Mouse (Mus musculus): ENCODE data around the gene H2afy. TPM values are rescaled to one million over a fixed set of nuclear protein-coding genes. Genes with fewer than 3 reads are reported as not detected.

The H2afy gene
- total and polyA plus RNA-seq, 3 experiments: 148 to 162 (median 153) TPM

DNA sequence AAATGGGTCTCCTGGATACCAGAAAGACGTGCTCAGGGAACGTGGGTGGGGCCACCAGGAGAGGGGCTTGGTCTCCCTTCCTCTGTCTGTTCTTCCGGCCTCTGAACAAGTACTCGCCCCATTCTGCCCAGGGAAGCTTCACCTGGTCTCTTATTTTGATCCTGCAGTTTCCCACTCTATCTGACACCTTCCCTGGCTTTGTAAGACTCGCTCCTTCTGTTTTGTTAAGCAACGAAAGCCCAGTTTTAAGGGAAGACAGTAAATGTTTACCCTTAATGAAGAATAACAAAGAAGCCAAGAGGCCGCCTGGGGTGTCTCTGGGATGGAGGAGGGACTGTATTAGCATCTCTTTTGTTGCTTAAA is 7.0 kb upstream of the H2afy start:
- Histone ChIP-seq H3K27ac (ENCODE audit: insufficient read depth, low read depth) (no peak overlapping the region), H3K9me3 (replicated peaks; ENCODE audit: low read length) (no peaks in the 10 kb centered on the region), H3K4me3 (replicated peaks in 1 of 3; ENCODE audit: low read depth in 2 of 3, low read length in 2 of 3, poor library complexity in 1 of 3) (no peak overlapping the region), H3K79me2 (replicated peaks; ENCODE audit: control insufficient read depth, extremely low read depth, insufficient read depth, poor library complexity, severe bottlenecking) (no peaks in the 10 kb centered on the region), H3K27me3 (replicated peaks) (peaks cover 3% of the 10 kb centered on the region), H3K4me2 (ENCODE audit: insufficient read depth, low read depth, poor library complexity, severe bottlenecking) (no peak overlapping the region), H3K4me1 (ENCODE audit: control insufficient read depth in 1 of 2, insufficient read depth in 2 of 2) (peaks cover 0 to 8% of the 10 kb centered on the region in 2 experiments; a peak in 2 of 4 replicates), H3K36me3 (replicated peaks in 1 of 2; ENCODE audit: control insufficient read depth in 1 of 2, insufficient read depth in 1 of 2, low read length in 1 of 2) (no peaks in the 10 kb centered on the region), H3K9ac (ENCODE audit: insufficient read depth, low read depth) (no peak overlapping the region)
- in situ Hi-C loops (cut with MboI; ENCODE audit: low pct_ligation_motif_present, low pct_unique_long_range_greater_than_20kb, low sequenced_read_pairs) (no loop called here), dilution Hi-C loops (cut with MboI; ENCODE audit: extremely low pct_ligation_motif_present, extremely low pct_unique_long_range_greater_than_20kb, low sequenced_read_pairs) (no loop called here)
- TF ChIP-seq SIN3A (IDR thresholded peaks at IDR 0.05; ENCODE audit: low read length) (no peak), NRF1 (IDR thresholded peaks at IDR 0.05; ENCODE audit: low read depth, low read length) (no peak), USF2 (conservative IDR thresholded peaks at IDR 0.05; ENCODE audit: low read depth, low read length) (no peak), TBP (conservative IDR thresholded peaks at IDR 0.05; ENCODE audit: low read depth, low read length) (no peak), UBTF (IDR thresholded peaks at IDR 0.05; ENCODE audit: low read depth, low read length) (no peak), E2F4 (IDR thresholded peaks at IDR 0.05; ENCODE audit: insufficient replicate concordance, low read depth, low read length) (no peak), HCFC1 (IDR thresholded peaks at IDR 0.05; ENCODE audit: low read depth, low read length) (no peak), RCOR1 (conservative IDR thresholded peaks at IDR 0.05; ENCODE audit: low read depth, low read length) (no peak), CHD1 (IDR thresholded peaks at IDR 0.05; ENCODE audit: low read depth, low read length) (no peak), ETS1 (conservative IDR thresholded peaks at IDR 0.05; ENCODE audit: low read depth, low read length) (no peak), ZKSCAN1 (IDR thresholded peaks at IDR 0.05; ENCODE audit: borderline replicate concordance, low read depth, low read length) (no peak), NELFE (IDR thresholded peaks at IDR 0.05; ENCODE audit: low read depth, low read length) (no peak), SMC3 (IDR thresholded peaks at IDR 0.05; ENCODE audit: low read depth, low read length) (no peak), BHLHE40 (IDR thresholded peaks at IDR 0.05; ENCODE audit: low read depth, low read length) (no peak), EP300 (IDR thresholded peaks at IDR 0.05; ENCODE audit: low read length) (no peak)
- DNase-seq (ENCODE audit: extremely low read depth): no peak

DNA sequence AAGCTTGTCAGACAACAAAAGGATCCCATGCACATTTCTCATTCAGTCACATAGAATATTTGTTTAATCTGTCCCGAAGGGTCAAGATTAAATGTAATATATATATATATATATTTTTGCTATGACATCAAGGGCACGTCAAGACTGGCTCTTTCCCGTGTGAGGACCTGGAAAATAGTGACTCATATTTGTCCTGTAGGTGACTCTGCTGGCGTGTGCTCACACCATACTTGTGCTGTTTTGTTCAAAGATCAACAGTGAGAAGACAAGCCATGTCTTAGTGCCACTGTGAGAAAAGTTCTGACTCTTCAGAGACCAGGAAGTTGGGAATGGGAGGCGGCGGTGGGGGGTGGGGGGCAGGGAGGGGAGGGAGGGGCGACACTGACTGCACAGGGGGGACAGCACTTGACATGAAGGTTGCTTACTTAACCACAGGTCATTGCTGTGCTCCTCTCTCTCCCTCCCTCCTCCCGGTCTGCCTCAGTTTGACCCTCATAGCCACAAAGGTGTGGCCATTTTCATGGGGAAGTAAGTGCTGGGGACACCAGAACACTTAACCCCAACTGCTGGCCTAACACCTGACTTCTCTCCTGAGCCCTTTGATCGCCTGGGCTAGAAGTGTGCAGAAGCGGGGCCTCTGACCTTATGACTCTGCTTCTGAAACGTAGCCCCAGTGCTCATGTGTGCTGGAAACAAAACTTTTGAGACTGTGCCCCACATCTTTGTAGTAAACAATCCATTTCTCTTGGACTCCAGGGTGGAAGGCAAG is 6.4 kb upstream of the H2afy start:
- Histone ChIP-seq H3K27ac (ENCODE audit: insufficient read depth, low read depth) (no peak overlapping the region), H3K9me3 (replicated peaks; ENCODE audit: low read length) (peaks cover 5% of the 10 kb centered on the region), H3K4me1 (ENCODE audit: control insufficient read depth in 1 of 2, insufficient read depth in 2 of 2) (peaks cover 0 to 8% of the 10 kb centered on the region in 2 experiments; a peak in 2 of 4 replicates), H3K79me2 (replicated peaks; ENCODE audit: control insufficient read depth, extremely low read depth, insufficient read depth, poor library complexity, severe bottlenecking) (no peaks in the 10 kb centered on the region), H3K4me3 (replicated peaks in 1 of 3; ENCODE audit: low read depth in 2 of 3, low read length in 2 of 3, poor library complexity in 1 of 3) (no peak overlapping the region), H3K27me3 (replicated peaks) (peaks cover 3% of the 10 kb centered on the region), H3K4me2 (ENCODE audit: insufficient read depth, low read depth, poor library complexity, severe bottlenecking) (peak overlapping the region; percentile 19; the same call in 1 of the 2 replicates), H3K9ac (ENCODE audit: insufficient read depth, low read depth) (no peak overlapping the region), H3K36me3 (replicated peaks in 1 of 2; ENCODE audit: control insufficient read depth in 1 of 2, insufficient read depth in 1 of 2, low read length in 1 of 2) (no peaks in the 10 kb centered on the region)
- no peak for DNase-seq (ENCODE audit: extremely low read depth)
- TF ChIP-seq JUND (conservative IDR thresholded peaks at IDR 0.05; ENCODE audit: low read depth, low read length): no peak
- peak; percentile 63 for TF ChIP-seq IRF4 (IDR thresholded peaks at IDR 0.05; ENCODE audit: low read depth, low read length)
- peak; percentile 50 for TF ChIP-seq BHLHE40 (IDR thresholded peaks at IDR 0.05; ENCODE audit: low read depth, low read length)
- no peak for TF ChIP-seq NELFE (IDR thresholded peaks at IDR 0.05; ENCODE audit: low read depth, low read length)
- no peak for TF ChIP-seq MAFK (IDR thresholded peaks at IDR 0.05; ENCODE audit: insufficient replicate concordance, low read length)
- TF ChIP-seq ZMIZ1 (IDR thresholded peaks at IDR 0.05; ENCODE audit: low read depth, low read length): no peak
- no peak for TF ChIP-seq MEF2A (IDR thresholded peaks at IDR 0.05; ENCODE audit: borderline replicate concordance, low read depth, low read length)
- in situ Hi-C loops (cut with MboI; ENCODE audit: low pct_ligation_motif_present, low pct_unique_long_range_greater_than_20kb, low sequenced_read_pairs): no loop called here
- dilution Hi-C loops (cut with MboI; ENCODE audit: extremely low pct_ligation_motif_present, extremely low pct_unique_long_range_greater_than_20kb, low sequenced_read_pairs): no loop called here

All from CH12.LX (cell line).